Mouse (Mus musculus): ENCODE results near the gene Chchd6. TPM values are rescaled to one million over a fixed set of nuclear protein-coding genes. Genes with fewer than 3 reads are reported as not detected.

The Chchd6 gene
- polyA plus RNA-seq, 1 experiment from 2014 or later: 57.2 TPM

DNA sequence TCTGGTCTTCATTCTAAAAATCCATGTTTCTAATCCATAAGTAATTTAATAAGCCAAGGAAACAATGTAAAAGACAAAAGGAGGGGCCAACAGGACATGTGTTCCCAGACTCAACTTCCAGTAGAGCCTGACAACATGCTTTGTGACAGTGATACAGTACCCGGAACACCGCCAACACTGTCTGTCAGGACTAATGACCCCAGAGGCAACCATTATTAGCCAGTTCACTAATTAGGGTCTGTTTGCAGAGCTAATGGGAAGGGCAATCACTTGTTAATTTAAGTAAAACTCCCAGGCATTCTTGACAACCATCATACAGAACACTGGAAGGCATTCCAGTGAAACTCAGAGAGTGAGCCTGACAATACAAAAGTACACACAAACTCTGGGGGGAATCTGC lies 193.0 kb downstream of the Chchd6 start:
- 75% methylated on average over 2 of the region's 2 CpGs for WGBS
- Histone ChIP-seq H3K27me3 (ENCODE audit: insufficient read depth, low read length) (no peaks in the 10 kb centered on the region), H3K9me3 (replicated peaks; ENCODE audit: low read length) (no peaks in the 10 kb centered on the region), H3K4me2 (ENCODE audit: low read length) (no peak overlapping the region), H3K4me1 (replicated peaks; ENCODE audit: insufficient read depth, low read length) (no peaks in the 10 kb centered on the region), H3K36me3 (ENCODE audit: insufficient read depth, low read length) (no peaks in the 10 kb centered on the region), H3K9ac (ENCODE audit: low read depth, low read length) (no peak overlapping the region), H3K27ac (no peak overlapping the region), H3K4me3 (replicated peaks; ENCODE audit: low read depth, low read length) (no peak overlapping the region)
- DNase-seq (ENCODE audit: low spot score) (no peak), ATAC-seq (replicated peaks; ENCODE audit: low FRiP score, low read depth) (no peak)
- no peak for TF ChIP-seq CTCF (IDR thresholded peaks at IDR 0.05; ENCODE audit: low read depth)

- DNase-seq (ENCODE audit: low spot score) (no peak), ATAC-seq (replicated peaks; ENCODE audit: low FRiP score, low read depth) (no peak)
- H3K4me1 ChIP-seq (replicated peaks; ENCODE audit: insufficient read depth, low read length): no peaks in the 10 kb centered on the region
- H3K27ac ChIP-seq: no peak overlapping the region
- no peaks in the 10 kb centered on the region for H3K27me3 ChIP-seq (ENCODE audit: insufficient read depth, low read length)
- TF ChIP-seq CTCF (IDR thresholded peaks at IDR 0.05; ENCODE audit: low read depth): no peak
- no peak overlapping the region for H3K9ac ChIP-seq (ENCODE audit: low read depth, low read length)
- H3K36me3 ChIP-seq (ENCODE audit: insufficient read depth, low read length): no peaks in the 10 kb centered on the region
- 94% methylated on average over 1 of the region's 1 CpGs for WGBS
- H3K4me3 ChIP-seq (replicated peaks; ENCODE audit: low read depth, low read length): no peak overlapping the region
- no peak overlapping the region for H3K4me2 ChIP-seq (ENCODE audit: low read length)
- H3K9me3 ChIP-seq (replicated peaks; ENCODE audit: low read length): no peaks in the 10 kb centered on the region
Observed at GRCm38 (mm10) chr6:89399564-89399963, 195.9 kb downstream of the Chchd6 start.

- 81% methylated on average over 4 of the region's 4 CpGs for WGBS
- no peak overlapping the region for H3K9ac ChIP-seq (ENCODE audit: low read depth, low read length)
- no peak overlapping the region for H3K4me2 ChIP-seq (ENCODE audit: low read length)
- H3K27ac ChIP-seq: no peak overlapping the region
- H3K4me3 ChIP-seq (replicated peaks; ENCODE audit: low read depth, low read length): no peak overlapping the region
- H3K36me3 ChIP-seq (ENCODE audit: insufficient read depth, low read length): no peaks in the 10 kb centered on the region
- H3K9me3 ChIP-seq (replicated peaks; ENCODE audit: low read length): no peaks in the 10 kb centered on the region
- no peak for TF ChIP-seq CTCF (IDR thresholded peaks at IDR 0.05; ENCODE audit: low read depth)
- no peaks in the 10 kb centered on the region for H3K4me1 ChIP-seq (replicated peaks; ENCODE audit: insufficient read depth, low read length)
- no peak for ATAC-seq (replicated peaks; ENCODE audit: low FRiP score, low read depth)
- DNase-seq (ENCODE audit: low spot score): no peak
- H3K27me3 ChIP-seq (ENCODE audit: insufficient read depth, low read length): no peaks in the 10 kb centered on the region
Observed at GRCm38 (mm10) chr6:89397919-89398318, 197.5 kb downstream of the Chchd6 start.

GRCm38 (mm10) chr6:89393820-89394219 lies 201.6 kb downstream of the Chchd6 start:
- no peak for TF ChIP-seq CTCF (IDR thresholded peaks at IDR 0.05; ENCODE audit: low read depth)
- no peak for DNase-seq (ENCODE audit: low spot score)
- H3K27me3 ChIP-seq (ENCODE audit: insufficient read depth, low read length): no peaks in the 10 kb centered on the region
- H3K9ac ChIP-seq (ENCODE audit: low read depth, low read length): no peak overlapping the region
- 84% methylated on average over 2 of the region's 2 CpGs for WGBS
- H3K4me1 ChIP-seq (replicated peaks; ENCODE audit: insufficient read depth, low read length): no peaks in the 10 kb centered on the region
- no peaks in the 10 kb centered on the region for H3K9me3 ChIP-seq (replicated peaks; ENCODE audit: low read length)
- no peaks in the 10 kb centered on the region for H3K36me3 ChIP-seq (ENCODE audit: insufficient read depth, low read length)
- H3K4me2 ChIP-seq (ENCODE audit: low read length): no peak overlapping the region
- no peak for ATAC-seq (replicated peaks; ENCODE audit: low FRiP score, low read depth)
- H3K27ac ChIP-seq: no peak overlapping the region
- H3K4me3 ChIP-seq (replicated peaks; ENCODE audit: low read depth, low read length): no peak overlapping the region

DNA sequence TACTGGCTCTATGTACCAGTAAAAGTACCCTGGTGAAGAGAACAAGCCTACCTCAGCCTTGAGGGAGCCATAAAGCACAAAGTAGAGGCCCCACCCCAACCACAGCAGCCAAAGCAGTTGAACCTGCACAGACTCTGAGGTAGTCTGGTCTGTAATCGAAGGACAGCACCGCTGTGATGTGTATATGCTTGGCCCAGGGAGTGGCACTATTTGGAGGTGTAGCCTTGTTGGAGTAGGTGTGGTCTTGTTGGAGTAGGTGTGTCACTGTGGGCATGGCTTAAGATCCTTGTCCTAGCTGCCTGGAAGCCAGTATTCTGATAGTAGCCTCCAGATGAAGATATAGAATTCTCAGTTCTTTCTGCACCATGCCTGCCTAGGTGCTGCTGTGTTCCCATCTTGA lies 203.2 kb downstream of the Chchd6 start:
- TF ChIP-seq CTCF (IDR thresholded peaks at IDR 0.05; ENCODE audit: low read depth): no peak
- no peaks in the 10 kb centered on the region for H3K4me1 ChIP-seq (replicated peaks; ENCODE audit: insufficient read depth, low read length)
- no peak overlapping the region for H3K4me3 ChIP-seq (replicated peaks; ENCODE audit: low read depth, low read length)
- H3K9ac ChIP-seq (ENCODE audit: low read depth, low read length): no peak overlapping the region
- no peaks in the 10 kb centered on the region for H3K27me3 ChIP-seq (ENCODE audit: insufficient read depth, low read length)
- ATAC-seq (replicated peaks; ENCODE audit: low FRiP score, low read depth): no peak
- no peaks in the 10 kb centered on the region for H3K36me3 ChIP-seq (ENCODE audit: insufficient read depth, low read length)
- H3K27ac ChIP-seq: no peak overlapping the region
- H3K4me2 ChIP-seq (ENCODE audit: low read length): no peak overlapping the region
- WGBS: 91% methylated on average over 2 of the region's 2 CpGs
- H3K9me3 ChIP-seq (replicated peaks; ENCODE audit: low read length): no peaks in the 10 kb centered on the region
- DNase-seq (ENCODE audit: low spot score): no peak

DNA sequence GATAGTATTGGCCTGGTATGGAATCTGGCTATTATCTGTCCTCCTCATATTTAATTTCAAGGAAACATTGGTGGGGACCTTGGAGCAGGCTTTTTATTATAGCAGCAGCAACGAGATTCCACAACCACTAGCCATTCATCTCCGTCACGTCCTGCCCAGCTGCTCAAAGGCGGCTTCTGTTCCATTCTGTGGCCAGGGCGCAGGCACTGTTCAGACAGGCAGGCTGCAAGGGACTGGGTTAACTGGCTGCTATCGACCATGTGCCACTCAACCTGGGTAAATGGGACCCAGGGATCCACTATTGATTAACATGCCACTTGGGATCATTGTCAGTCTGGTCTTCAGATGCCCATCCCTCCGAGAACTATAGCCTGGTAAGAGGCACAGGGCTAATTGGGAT lies 205.7 kb downstream of the Chchd6 start:
- H3K36me3 ChIP-seq (ENCODE audit: insufficient read depth, low read length): no peaks in the 10 kb centered on the region
- no peak for DNase-seq (ENCODE audit: low spot score)
- H3K9ac ChIP-seq (ENCODE audit: low read depth, low read length): no peak overlapping the region
- 69% methylated on average over 7 of the region's 7 CpGs for WGBS
- no peak overlapping the region for H3K27ac ChIP-seq
- H3K4me3 ChIP-seq (replicated peaks; ENCODE audit: low read depth, low read length): no peak overlapping the region
- no peaks in the 10 kb centered on the region for H3K4me1 ChIP-seq (replicated peaks; ENCODE audit: insufficient read depth, low read length)
- no peak for TF ChIP-seq CTCF (IDR thresholded peaks at IDR 0.05; ENCODE audit: low read depth)
- no peak for ATAC-seq (replicated peaks; ENCODE audit: low FRiP score, low read depth)
- H3K9me3 ChIP-seq (replicated peaks; ENCODE audit: low read length): no peaks in the 10 kb centered on the region
- no peak overlapping the region for H3K4me2 ChIP-seq (ENCODE audit: low read length)
- no peaks in the 10 kb centered on the region for H3K27me3 ChIP-seq (ENCODE audit: insufficient read depth, low read length)

DNA sequence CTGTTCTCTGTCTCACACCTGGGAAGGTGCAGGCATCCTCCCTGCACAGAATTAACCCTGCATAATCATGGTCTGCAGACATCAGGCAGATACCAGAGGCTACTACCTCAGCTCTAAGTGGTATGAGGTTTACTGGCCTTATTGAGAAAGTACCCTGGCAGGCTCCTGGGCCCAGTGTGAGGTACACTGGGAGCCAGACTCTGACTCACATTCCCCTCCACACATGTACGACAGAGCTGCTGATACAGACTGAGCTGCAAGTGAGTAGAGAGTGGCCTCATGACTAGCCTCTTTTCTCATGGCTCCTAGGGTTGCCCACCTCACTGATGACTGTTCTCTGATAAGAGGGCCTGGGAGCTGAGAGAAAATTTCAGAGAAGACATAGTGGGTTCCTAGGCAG lies 208.5 kb downstream of the Chchd6 start:
- Histone ChIP-seq H3K27ac (no peak overlapping the region), H3K4me2 (ENCODE audit: low read length) (no peak overlapping the region), H3K9ac (ENCODE audit: low read depth, low read length) (no peak overlapping the region), H3K4me1 (replicated peaks; ENCODE audit: insufficient read depth, low read length) (no peaks in the 10 kb centered on the region), H3K4me3 (replicated peaks; ENCODE audit: low read depth, low read length) (no peak overlapping the region), H3K9me3 (replicated peaks; ENCODE audit: low read length) (no peaks in the 10 kb centered on the region), H3K36me3 (ENCODE audit: insufficient read depth, low read length) (no peaks in the 10 kb centered on the region), H3K27me3 (ENCODE audit: insufficient read depth, low read length) (no peaks in the 10 kb centered on the region)
- DNase-seq (ENCODE audit: low spot score) (no peak), ATAC-seq (replicated peaks; ENCODE audit: low FRiP score, low read depth) (no peak)
- 79% methylated on average over 1 of the region's 1 CpGs for WGBS
- no peak for TF ChIP-seq CTCF (IDR thresholded peaks at IDR 0.05; ENCODE audit: low read depth)

All from kidney, postnatal 0 days (tissue).